Mouse (Mus musculus) urinary bladder, adult 18-20 months (tissue): ENCODE results near the gene Crym.

Experiments
- DNase-seq, 2 experiments: peaks; one replicate each; pipeline ENCODE4 v3.0.0; 2022; ENCODE audit warnings: low spot score in 2 of 2, mixed read lengths in 2 of 2

Gene Crym

DNA sequence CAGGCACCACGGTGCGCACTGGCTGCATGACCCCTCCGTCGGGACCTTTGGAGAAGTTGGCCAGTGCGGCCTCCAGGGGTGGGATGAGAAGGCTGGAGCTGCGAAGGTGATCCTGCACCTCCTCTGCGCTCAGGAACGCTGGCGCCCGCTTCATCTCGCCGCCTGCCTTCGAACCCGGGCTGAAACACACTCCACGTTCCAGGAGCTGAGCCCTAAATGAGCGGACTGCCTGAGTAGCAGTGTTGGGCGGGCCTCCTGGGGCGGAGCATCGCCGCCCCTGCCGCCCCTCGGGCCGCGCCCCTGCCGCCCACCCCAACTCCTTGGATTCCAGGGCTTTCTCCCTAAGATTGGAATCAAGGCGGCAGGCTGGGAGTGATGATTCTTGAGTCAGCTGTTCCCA, at the start of gene Crym:
Gene Crym (minus strand): TSS at position 341 of the 400 bp plus-strand sequence.
- DNase-seq: no peak

DNA sequence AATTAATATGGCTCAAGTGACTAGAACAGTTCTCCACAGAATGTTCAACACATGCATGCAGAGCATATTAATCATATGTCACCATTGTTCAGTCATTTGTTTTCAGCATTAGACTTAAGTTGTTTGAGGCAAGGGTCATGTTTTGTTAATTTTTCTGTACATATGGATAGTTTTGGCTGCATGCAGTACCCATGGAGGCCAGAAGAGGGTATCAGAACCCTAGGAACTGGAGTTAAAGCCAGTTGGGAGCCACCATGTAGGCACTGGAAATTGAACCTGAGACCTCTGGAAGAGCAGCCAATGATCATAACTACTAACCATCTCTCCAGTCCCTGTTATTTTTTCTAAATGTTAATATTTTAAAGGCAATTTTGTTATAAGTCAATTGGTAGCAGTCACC, 39.2 kb upstream of the Crym start:
- no peak for DNase-seq

DNA sequence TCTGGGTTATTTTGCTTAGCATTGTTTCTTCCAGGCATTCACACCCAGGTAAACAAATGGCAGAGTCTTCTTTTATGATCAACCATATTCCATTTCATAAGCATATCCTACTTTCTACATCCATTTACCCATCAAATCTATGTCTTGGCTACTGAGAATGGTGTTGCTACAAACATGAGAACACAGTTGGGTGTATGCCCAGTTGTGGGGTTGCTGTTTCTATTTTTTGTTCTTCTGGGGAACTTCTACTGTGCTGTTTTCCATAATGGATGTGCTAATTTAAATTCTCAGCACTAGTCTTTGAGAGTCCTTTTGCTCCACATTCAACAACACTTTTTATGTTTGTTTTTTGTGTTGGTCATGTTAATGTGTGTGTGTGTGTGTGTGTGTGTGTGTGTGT, 26.6 kb upstream of the Crym start:
- no peak for DNase-seq

DNA sequence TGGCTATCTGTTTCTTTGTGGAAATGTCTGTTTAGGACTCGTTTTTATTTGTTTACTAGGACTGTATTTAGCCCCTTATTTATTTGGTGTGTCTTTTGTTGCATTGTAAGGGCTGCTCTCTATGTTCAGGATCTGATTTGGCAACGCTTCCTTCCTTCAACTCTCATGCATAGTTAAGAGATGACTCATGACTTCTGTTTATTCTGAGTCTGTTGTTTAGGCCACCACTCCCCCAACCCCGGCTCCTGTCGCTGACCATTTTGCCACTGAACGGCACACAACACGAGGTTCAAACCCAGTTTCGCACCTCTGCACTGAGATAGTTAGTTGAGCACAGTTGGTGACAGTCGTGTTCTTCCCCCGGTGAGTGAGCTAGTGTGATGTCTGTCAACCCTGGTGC, 4.1 kb upstream of the Crym start:
- DNase-seq: no peak

DNA sequence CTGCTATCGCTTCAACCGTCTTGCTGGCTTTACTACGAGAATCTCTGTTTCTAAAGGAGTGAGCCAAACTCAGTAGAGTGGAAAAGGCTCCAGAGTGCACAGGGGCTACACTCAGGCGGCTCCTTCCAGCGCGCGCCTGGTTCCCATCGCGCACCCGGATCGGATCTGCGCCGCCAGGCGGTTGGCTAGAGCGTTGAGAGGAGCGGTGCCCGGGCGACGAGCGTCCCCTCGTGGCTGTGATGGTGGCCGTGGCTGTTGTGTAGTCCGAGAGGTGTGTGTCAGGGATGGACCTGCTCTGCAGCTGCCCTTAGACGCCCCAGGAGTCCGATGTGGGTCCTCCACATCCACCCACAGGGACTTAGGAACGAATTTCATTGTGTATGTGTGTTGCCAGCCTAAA, 1.9 kb upstream of the Crym start, which contains the start of gene Abca14:
Gene Abca14 (plus strand): TSS at position 173 of the 400 bp plus-strand sequence.
- peak; percentile 70 to 80 for DNase-seq

DNA sequence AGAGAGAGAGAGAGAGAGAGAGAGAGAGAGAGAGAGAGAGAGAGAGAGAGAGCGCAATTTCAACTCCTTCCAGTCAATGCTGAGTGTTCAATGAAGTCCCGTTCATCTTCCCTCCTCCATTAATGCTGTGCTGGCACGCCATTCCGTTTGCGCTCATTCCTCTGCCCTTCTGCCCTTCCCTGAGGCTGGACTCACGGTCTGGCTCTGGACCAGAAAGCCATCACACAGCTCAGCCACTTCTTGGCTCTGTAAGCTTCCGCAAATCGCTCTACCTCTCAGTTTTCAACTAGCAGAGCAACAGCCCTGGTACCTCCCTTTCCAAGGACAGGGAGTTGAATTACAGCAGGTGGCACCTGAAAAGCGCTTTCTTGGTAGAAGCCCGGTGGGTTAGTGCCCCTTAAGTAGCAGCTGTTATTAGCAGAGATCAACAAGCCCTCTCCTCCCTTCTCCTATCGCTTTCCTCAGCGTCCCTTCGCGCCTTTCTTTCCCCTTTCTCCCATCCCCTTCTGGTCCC, 623 bp downstream of the Crym start:
- peak in 1 of 2 experiments; percentile 10 for DNase-seq

DNA sequence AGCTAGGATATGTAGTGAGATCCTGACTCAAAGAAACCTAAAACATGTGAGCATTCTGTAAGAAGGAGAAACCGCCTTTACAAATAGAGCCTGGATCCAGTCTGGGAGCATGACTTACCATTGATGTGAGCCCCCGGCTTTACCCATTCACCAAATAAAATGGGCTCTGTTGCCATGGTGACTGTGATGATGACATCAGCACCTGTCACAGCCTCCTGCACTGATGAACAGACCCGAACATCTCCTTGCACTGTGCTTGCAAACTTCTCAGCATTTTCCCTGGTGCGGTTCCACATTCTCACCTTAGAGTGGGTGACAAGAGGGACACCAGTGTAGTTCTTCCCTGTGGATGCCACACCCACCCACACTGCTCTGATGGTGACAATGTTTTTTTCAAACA, 6.7 kb downstream of the Crym start:
- DNase-seq: no peak

DNA sequence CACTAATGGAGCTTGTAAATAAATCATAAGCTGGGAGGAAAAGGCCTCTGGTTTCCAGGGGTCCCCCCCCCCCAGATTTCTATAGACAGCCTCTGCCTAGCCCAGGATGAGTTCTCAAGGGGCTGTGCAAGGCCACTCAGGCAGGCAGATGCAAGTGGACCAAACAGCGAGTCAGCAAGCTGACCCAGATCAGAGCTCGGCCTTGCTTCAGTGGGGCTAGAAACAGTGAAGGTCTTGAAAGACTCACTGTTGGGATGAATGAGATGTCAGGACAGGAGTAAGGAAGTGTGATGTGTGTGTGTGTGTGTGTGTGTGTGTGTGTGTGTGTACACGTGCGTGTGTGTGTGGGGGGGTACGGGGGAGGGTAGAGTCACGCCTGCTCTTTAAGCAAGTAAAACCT, 9.1 kb downstream of the Crym start:
- no peak for DNase-seq

DNA sequence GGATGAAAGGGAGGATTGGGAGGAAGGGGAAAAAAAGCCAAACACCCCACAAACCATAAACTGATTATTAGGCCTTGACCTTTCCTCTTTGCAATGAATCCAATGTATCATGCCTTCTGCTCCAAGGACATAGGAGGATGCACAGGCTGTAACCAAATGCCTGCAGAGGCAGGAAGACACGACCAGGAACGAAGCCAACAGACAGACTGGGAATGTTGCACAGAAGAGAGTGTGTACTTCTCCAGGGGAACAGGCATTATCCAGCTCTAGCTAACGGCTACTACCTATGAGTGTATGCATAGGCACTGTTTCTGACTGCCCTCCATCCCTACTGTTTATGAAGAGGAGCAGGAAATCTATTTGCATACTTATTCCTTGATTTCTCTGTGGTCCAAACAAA, 9.7 kb downstream of the Crym start:
- no peak for DNase-seq

DNA sequence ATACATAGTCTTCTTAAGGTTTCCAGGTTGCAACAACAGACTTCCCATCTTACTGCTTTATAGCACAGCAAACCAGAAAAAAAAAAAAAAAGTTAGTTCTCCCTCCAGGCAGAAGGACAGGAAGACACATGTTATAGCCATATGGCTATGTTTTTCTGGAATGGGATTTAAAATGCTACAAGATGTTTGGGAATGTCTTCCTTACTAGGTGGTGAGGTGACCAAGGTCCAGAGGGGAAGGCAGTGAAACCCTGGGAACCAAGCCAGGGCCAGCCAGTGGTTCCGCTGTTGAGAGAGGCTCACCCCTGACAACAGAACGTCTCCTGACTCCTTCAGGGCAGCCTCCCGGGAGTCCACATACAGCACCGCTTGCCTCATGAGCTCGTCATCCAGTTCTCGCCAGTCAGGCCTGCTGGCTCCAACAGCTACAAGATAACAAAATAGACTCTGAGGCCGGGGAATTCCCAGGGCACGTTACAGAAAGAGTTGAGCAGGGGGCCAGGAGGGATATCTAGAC, 11.7 kb downstream of the Crym start:
- DNase-seq: no peak

DNA sequence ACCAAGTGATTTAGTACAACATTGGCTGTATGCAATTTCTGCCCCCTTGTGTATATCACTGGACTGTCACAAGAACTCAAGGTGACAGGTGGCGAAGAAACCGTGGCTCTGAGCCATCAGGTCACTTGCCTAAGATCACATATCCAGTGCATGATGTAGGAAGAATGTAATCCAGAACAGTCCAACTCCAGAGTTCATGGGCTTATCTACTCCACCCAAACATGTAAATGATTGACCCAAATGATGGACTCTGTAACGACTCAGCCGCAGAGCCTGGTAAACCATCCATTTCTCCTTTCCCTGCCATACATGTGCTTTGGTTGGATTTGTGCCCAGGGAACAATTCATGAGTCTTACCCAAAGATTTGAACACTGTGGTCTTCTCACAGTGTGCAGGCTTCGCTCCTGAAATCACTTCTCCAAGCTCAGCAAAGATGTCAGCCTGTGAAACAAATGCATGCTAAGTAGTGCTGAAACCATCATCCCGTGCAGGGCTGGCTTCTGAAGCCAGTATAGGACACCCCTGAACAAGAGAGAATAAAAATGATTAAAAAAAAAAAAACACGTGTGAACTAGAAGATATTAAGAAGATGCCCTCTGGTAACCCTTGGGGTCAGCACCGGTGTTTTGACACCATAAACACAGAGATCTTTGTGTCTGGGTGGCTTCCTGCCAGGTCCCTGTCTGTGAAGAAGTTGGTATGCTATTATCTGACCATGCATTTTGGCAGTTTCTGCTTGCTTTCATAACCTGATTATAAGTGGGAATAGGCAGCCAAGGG, 12.4 kb downstream of the Crym start:
- DNase-seq: no peak

DNA sequence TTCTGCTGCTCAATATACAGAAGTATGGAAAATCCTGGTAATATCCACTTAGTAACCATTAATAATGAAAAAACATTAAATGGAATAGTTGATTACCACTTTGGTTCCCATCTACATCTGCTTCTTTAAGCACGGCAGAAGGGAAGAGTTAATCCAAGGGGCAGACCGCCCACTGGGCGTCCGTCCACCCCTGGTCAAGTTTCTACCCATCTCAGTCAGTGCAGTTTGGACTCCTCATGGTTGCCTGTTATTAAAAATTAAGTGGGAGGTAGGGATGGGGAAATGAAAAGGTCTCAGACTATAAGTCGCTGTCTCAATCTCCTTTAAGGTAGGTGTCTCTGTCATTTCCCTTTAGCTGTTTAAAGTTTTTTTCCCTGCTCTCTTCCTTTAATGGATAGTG, 13.0 kb downstream of the Crym start:
- DNase-seq: no peak

DNA sequence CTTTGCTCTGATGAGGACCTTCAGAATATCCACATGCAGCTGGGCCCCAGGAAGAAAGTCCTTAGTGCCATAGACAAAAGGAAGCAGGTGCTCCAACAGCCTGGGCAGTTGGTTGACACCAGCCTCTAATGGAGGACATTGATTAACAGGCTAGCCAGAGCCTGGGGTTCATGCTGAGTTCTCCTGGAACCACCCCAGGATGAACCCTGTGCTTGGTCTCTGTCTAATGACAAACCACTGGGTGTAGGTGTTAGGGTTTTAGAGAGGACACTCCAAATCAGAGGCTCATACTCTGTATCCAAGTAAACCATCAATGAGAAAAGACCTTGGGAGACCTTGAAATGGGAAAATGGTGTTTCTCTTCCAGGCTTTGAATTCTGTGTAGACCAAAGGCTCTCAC, 19.0 kb downstream of the Crym start:
- DNase-seq: no peak

DNA sequence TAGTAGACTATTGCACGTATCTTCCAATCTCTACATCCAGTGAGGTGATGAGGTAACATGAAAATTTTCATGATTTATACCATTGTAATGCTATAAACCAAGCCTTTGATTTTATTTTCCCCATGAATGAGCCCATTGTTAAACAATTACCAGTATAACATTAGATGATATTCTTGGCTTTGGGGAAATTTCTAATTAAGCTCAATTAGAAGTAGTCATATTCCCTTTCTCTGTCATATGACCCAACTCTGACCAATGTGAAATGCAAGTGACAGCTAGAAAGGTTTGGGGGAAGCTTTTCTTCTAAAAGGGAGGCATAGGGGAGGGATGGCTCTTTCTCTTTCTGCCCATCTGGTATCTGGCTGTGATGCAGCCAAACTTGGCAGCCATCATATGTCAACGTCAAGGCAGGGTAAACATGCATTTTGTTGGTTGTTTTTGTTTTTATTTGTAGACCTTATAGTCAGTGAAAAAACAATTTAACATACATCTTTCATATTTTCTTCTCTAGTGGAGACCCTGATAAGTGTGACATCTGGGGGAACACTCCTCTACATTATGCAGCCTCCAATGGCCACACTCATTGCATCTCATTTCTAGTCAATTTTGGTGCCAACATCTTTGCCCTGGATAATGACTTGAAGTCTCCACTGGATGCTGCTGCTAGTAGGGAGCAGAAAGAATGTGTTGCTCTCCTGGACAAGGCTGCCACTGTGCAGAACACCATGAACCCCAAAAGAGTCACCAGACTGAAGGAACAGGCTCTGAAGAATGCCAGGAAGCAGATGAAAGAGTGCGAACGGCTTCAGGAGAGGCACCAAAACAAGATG, 20.3 kb downstream of the Crym start:
- DNase-seq: no peak

DNA sequence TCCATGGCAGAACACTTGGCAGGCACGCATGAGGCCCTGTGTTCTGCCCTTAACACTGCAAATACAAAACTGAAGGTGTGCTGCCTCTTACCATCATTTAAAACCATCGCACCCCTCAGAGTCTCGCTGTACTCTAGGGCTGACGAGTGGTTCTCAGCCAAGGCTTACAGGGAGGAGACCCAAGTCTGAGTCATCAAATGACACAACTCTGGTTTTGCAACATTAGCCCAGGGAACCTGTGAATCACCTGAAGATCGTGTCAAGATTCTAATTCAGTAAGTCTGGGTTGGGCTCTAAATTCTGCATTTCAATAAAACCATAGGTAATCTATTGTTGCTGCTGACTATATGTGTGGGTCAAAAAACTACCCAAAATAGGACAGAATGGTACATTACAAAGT, 21.4 kb downstream of the Crym start:
- DNase-seq: no peak

DNA sequence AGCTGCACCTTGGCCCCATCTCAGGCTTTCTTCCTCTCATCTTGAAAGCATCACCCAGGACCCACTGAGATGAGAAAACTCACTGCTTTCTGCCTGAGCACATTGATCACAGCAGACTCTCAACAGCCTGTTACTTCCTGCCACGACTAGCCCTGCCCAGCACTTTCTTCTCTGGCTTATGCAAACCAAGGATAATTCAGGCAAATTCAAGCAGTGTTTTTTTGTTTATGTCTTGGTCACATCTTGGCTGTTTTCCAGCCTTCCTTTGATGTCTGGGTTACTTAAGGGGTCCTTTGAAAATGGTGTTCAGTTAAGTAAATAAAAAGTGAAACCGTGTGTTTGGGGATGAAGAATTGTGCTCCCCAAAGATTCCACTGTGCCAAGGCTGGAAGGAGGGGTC, 23.0 kb downstream of the Crym start:
- no peak for DNase-seq

DNA sequence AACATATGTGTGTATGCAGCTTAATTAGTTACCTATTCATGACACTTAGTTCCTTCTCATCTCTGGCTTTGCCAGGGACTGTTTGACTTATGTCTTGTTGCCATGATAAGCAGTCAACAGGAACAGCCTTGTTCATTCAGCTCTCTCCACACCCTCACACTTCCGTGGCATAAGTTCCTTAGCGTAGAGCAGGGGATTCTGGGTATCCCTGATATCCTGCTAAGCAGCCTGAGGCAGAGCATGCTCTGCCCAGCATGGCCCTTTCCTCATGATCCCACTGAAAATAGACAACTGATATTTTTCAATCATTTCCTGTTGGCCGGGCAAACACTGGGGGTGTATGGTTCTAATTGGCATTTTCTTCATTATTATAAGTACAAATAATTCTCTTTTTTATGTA, 24.3 kb downstream of the Crym start:
- DNase-seq: no peak

DNA sequence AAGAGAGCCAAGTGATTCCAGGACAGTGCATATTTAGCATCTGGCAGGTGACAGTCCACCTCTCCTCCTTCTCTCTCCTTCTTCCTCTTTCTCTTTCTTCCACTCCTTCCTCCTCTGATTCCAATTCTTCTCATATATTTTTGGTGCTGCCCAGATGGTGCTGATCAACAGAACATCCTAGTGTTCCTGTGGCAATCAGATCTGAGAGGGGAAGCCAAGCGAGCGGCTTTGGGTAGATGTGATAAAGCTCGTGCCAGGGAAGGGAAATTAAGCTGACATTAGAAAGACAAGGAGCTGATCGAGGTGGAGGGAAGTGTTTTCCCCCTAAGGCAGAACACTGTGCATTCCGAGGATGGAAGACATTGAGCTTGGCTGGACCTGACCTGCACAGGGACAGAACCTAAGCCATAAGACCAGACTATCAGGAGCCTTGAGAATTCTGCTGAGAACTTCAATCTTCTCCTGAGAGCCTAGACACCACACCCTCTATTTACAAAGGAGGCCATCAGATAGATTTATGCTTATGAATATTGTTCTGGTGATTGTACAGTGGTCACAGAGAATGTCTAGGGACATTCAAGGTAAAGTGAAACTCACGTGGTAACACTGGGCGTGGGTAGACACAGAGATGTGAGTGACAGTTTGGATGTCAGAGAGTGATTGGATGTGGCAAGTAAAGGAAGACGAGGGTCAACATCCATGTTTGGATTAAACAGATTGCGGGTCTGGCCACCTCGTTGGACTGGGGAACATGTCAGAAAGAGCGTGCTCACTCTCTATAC, 27.0 kb downstream of the Crym start:
- DNase-seq: no peak

DNA sequence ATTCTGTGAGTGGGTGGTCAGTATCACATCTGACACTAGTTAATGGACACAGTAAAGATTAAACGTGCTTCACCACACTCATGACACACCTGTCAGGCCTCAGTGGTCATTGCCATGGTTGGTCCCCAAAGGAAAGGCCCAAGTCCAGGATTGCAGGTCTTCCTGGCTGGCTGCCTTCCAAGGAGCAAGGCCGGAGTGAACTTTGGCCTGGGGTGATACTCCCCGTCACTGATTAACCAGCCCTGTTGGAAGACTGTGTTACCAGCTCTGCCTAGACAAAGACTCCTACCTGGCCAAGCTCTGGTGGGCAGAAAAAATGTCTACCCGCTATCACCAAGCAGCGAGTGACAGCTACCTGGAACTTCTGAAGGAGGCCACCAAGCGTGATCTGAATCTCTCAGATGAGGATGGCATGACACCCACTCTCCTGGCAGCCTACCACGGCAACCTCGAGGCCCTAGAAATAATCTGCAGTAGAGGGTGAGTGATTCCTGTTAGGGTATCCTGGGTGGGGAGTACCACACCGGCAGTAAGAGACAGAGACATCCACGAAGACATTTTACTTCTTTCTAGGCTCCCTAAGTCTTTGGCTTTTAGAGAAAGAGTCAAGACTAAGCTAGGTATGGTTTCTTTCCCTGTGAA, 28.2 kb downstream of the Crym start, which contains the start of gene Anks4b:
Gene Anks4b (plus strand): TSS at position 256 of the 642 bp plus-strand sequence.
- DNase-seq: no peak

DNA sequence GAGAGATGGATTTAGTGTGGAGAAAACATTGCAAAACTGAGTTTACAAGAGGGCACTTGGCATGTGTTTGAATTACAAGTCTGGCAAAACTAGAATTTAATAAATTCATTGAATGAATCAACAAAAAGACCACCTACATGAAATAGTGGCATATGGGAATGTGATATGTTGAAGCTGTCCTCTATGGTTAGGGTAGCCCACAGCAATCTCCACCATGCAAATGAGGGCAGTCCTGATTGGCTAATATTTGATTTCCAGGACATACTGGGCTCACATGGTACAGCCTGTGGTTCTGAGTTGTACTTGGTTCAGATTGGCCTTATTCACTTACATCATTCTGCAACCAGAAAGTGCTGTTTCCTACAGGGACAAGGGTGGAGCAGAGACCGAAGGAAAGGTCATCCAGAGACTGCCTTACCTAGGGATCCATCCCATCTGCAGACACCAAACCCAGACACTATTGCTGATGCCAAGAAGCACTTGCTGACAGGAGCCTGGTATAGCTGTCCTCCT, 29.7 kb downstream of the Crym start:
- DNase-seq: no peak
